Mouse (Mus musculus): ENCODE data around the gene Spats2. TPM values are rescaled to one million over a fixed set of nuclear protein-coding genes. Genes with fewer than 3 reads are reported as not detected.
"Not testable (repeated sequence)": the region's sequence is repeated elsewhere in the genome, so short reads cannot be mapped to it uniquely, and the experiment has no call there.

The Spats2 gene
- total RNA-seq, 2 experiments from 2014 or later, result 24.8 to 28.3 TPM

- no peak for DNase-seq
These were observed 99.5 kb downstream of the Spats2 start for GRCm38 (mm10) chr15:99225081-99225810.

DNA sequence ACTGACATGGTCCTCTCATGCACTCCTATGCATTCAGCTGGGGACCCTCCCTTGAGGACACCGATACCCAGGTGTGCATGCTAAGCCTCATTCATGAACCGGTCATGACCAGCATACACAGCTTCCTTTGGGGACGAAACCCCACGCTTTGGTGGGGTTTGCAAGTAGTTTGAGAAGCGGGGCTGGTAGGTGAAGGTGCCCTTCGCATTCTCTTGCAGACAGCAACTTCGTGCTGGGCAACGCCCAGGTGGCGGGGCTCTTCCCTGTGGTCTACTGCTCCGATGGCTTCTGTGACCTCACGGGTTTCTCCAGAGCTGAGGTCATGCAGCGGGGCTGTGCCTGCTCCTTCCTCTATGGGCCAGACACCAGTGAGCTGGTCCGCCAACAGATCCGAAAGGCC lies 100.4 kb downstream of the Spats2 start:
- DNase-seq, result no peak

DNA sequence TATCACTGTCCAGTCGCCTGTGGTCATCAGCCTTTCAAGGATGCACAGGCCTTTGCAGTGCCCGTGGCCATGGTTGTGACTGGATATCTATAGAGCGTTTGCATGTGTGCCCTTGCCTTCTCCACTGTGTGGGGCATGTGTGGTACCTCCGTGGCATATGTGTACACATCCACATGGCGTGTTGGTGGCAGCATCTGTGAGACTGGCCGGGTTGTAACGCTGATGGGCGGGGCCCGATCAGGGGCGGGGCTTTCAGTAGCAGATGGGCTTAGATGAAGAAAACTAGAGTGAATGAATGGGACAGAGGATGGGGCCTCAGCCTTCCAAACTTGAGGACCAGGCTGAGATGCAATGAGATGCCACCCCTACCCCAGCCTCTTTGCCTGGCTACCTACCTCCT lies 106.3 kb downstream of the Spats2 start:
- no peak for DNase-seq

DNA sequence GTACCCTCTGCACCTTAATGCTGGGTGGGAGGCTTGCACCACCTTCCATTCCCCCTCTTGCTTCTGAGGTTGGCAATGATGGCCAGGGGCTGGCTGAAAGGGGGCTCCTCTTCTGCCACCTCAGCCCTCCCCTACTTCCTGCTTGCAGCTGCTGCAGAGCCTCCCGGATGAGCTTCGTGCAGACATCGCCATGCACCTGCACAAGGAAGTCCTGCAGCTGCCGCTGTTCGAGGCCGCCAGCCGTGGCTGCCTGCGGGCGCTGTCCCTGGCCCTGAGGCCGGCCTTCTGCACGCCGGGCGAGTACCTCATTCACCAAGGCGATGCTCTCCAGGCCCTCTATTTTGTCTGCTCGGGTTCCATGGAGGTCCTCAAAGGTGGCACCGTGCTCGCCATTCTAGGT lies 108.0 kb downstream of the Spats2 start:
- DNase-seq, result no peak

DNA sequence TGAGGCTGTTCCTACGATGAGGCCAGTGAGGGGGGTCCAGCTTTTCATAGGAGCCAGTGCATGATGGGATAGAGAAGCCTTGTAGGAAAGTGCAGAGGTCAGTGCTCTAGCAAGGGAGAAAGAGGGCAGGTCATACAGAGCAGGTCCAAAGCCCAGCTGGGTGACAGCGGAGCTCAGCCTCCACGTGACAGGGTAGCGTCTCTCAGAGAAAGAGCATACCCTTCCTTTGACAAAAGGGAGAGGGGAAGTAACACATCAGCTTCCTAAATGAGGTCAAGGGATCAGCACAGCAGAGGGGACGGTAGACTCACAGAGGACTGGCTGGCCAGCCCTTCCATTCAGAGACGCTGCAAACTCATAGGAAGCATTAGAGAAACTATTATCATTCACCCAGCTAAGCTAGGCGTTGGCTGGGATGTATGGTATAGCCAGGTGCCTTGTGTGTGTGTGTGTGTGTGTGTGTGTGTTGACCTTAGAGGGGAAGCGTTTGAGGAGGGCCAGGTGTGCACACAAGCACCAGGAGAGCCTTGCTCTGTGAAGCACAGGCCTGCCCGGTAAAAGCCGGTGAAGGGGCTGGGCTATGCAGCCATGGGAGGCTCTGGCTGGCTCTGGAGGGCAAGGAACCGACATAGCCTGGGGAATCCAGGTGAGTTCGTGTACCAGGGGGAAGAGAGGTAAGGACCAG lies 108.8 kb downstream of the Spats2 start:
- no peak for DNase-seq

DNA sequence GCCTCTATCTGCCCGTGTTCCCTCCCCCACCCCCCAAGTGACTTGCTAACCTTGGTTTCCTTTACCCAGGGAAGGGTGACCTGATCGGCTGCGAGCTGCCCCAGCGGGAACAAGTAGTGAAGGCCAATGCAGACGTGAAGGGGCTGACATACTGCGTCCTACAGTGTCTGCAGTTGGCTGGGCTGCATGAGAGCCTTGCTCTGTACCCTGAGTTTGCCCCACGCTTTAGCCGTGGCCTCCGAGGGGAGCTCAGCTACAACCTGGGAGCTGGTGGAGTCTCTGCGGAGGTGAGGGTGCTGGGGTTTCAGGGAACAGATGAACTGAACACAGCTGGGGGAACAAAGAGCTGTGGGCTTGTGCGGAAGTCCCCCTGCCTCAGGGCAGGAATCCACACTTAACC lies 112.3 kb downstream of the Spats2 start:
- DNase-seq, result no peak

GRCm38 (mm10) chr15:99240129-99240528 lies 114.4 kb downstream of the Spats2 start:
- no peak for DNase-seq

DNA sequence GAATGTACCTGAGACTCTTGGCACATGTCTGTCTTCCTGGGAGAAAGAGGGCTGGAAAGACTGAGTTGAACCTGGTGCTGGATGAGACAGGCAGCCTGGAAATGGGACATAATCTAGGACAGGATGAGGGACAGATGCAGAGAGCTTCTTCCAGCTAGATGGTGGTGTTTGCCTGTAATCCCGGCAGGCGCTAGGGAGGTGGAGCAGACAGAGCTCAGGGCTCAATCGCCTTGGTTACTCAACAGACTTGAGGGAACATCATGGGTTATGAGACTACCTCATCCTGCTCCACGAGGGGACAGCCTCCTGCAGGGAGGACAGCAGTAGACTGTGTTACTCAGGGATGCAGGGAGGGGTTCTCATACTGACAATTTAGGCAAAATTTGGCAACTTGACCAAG lies 115.5 kb downstream of the Spats2 start:
- DNase-seq, result no peak

DNA sequence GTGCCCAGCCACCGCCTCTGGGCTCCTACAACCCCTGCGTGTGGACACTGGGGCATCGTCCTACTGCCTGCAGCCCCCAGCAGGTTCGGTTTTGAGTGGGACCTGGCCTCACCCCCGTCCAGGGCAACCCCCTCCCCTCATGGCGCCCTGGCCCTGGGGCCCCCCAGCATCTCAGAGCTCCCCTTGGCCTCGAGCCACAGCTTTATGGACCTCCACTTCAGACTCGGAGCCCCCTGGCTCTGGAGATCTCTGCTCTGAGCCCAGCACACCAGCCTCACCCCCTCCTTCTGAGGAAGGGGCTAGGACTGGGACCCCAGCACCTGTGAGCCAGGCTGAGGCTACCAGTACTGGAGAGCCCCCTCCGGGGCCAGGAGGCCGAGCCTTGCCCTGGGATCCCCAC lies 116.3 kb downstream of the Spats2 start:
- no peak for DNase-seq

GRCm38 (mm10) chr15:99246736-99247135 lies 121.0 kb downstream of the Spats2 start:
- DNase-seq, result not testable (repeated sequence)

DNA sequence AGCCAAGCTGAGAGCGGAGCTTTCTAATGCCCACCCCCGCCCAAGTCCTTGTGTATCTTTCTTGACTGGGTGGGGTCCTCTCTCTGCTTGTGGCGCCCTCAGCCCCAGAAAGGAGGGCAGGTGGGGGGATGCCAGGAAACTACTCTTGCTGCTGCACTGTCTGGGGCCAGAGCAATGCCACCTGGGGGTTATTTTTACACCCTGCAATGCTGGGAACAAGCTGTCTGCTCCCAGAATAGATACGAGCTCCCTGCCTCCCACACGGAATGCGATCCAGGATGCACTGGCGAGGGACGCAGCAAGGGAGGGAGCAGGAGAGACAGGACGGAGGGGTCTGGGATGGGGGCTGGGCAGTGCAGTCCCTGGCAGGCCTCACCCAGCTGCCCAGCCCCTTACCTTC lies 123.3 kb downstream of the Spats2 start:
- DNase-seq, result peak; percentile 69

DNA sequence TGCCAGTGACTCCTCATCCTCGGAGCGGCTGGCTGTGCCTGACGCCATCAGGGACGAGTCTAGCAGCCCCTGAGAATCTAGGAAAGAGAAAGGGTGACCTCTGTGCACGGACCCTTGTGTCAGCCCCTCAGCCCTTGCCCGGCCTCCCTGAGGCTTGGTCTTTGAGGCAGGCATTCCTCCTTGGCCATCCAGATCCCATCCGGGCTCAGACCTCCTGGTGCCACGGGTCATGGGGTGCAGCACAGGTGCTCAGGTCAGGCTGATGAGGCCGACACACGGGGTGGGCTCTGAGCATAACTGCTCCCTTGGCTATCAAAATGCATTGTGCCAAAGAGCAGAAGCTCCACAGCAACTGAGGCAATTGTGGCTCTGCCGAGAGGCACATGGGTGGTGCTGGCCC lies 124.2 kb downstream of the Spats2 start:
- no peak for DNase-seq

GRCm38 (mm10) chr15:99251111-99251510 lies 125.4 kb downstream of the Spats2 start:
- DNase-seq, result not testable (repeated sequence)

DNA sequence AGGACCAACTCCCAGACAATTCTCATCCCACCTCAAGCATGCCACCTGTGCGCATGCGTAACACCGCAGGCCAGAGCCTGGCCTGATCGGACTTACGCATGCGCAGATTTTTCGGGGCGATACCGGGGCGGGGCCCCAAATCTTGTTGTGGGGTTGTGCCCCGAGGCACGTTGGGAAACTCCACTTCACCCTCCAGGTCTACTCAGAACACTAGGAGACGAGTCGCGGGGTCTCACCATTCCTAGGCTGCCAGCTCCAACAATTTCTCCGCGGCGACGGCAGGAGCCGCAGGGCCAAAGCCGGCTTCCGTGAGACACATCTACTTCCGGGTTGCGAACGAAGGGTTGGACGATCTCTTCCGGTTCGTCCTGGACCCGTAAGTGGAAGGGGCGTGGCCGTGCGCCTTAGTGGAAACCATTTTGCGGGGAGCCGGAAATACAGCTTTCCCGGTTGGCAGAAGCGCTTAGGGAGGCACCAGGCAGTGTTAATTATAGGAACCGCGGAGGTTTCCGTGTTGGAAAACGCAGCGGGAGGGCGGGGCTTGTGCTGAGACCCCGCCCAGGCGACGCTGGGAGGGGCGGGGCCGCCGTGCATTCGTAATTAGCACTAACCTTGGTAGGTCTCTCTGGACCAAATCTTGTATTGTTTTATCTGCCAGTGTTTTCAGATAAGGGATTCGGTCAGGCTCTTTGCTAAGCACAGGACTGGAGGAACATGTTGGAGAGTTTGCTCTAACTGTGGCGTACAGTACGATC lies 126.1 kb downstream of the Spats2 start, which contains the start of gene Mcrs1:
Gene Mcrs1 (minus strand): TSS at position 336 of the 755 bp plus-strand sequence.
- DNase-seq, result peak; percentile 98

DNA sequence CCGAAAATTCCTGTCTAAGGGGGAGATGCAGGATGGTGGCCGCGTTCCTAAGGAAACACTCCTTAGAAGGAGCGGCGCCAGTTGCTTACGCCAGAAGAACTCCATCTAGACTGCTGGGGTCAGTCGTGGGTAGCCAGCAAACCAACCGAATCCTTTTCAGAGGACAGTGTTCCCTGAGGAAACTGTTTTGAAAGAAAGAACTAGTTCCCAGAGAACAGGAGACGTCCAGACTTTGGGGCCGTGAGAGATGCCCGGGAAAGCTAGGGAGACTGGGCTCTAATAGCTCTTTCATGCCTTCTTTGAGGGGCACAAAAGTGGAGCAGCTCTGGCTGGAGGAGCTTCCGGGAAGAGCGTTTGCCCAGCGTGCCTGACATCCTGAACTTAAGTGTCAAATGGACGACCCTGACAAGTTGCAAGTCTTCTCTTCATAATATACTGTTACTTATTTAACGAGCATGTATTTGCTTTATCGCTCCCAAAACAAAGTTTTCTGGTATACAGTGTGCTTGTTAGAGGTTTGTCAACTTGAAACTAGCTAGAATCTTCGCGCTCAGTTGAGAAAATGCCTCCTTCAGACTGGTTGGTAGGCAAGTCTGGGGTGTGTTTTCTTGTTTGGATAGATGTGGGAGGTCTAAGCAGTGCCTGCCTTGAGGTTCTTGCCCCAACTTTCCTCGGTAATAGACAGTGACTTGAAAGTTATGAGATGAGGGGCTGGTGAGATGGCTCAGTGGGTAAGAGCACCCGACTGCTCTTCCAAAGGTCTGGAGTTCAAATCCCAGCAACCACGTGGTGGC lies 126.9 kb downstream of the Spats2 start:
- no peak for DNase-seq

- DNase-seq, result not testable (repeated sequence)
These were observed 127.4 kb downstream of the Spats2 start for GRCm38 (mm10) chr15:99253175-99253479.

DNA sequence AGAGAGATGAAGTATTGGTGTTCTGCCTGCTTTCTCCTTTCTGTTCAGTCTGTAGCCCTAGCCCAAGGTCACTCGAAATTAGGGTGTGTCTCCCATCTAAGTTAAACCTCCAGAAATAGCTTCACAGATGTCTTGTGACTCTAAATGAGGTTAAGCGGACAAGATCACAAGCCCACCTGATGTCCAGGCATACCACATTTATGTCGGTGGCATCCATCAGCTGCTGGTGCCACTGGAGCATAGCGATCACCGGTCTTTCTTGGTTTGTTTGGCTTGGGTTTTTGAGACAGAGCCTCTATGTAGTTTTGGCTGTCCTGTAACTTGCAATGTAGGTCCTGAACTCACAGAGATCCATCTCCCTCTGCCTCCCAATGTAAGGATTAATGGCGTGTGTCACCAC lies 128.1 kb downstream of the Spats2 start:
- no peak for DNase-seq

DNA sequence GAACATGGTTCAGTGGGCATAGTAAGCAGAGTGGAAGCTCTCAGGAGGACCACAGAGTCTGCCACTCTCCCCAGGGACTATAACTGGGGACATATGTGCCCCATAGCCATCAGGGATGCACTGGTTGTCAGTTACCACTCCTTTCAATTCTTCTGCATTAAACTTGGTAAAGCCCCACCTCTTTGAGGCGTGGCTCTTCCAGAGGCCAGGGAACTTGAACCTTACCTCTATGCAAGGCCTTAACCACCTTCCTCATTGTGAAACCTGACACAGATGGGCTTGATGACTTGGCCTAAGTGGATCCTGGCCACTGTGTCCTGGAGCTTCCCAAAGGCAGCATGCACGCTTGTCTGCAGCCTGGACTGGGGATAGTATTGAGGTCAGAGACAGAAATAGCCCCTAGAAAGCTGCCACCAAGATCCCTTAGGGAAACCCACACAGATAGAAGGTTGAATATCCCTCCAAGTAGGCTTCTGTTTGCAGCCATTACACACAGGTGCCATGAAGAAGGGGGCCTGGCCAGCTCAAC lies 128.8 kb downstream of the Spats2 start:
- DNase-seq, result no peak

DNA sequence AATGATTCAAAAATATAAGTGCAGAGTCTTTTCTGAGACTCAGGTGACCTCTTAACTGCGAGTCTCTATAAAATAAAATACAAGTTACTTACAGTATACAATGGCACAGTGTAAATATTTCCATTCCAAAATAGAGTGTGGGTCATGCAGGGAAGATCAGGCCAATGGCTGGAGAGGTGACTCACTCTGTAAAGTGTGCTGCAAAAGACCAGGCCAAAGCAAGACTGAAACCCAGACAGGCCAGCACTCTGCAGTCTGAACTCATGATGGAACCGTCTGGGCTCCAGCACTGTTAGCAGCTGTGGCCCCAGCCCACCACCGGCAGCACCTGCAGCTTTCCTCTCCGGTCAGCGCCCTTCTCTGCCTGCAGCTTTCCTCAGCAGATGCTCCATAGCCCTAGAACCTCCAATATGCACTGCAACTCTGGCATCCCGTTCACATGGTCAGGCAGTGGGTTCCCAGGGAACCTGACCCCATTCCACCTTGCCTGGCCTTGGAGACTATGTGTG lies 129.6 kb downstream of the Spats2 start:
- no peak for DNase-seq

DNA sequence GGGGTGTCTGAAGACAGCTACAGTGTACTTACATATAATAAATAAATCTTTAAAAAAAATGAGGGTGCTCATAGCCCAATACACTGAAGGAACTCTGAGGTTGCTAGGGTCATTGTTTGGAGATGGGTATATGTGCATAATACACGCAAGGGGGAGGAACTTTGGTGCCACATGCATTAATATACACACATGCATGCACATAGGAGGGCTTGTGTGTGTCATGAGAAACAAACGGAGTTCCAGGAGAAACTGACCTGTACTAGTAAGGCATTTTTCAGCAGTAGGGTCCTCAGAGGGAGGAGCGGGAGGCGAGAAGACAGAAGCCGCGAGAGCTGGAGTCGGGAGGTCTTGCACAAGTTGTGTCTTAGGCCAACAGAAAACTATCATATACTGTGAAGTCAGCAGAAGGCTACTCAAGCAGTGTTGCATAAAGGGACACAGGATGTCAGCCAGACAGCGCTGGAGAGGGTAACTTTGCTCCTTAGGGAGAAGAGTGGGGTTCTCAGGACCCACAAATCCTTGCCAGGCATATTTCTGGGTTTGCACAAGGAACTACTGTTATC lies 133.5 kb downstream of the Spats2 start:
- DNase-seq, result no peak

- DNase-seq, result peak; percentile 77
These were observed 134.1 kb downstream of the Spats2 start for GRCm38 (mm10) chr15:99259730-99260252.

GRCm38 (mm10) chr15:99262702-99263101 lies 137.0 kb downstream of the Spats2 start:
- no peak for DNase-seq
